Mouse (Mus musculus) large intestine, adult 2 months (tissue): ENCODE data around the gene Cep112. TPM values are rescaled to one million over a fixed set of nuclear protein-coding genes. Genes with fewer than 3 reads are reported as not detected.
A peak's percentile ranks its signal among the peaks of the same experiment; 100 is the strongest.

Source experiments
- DNase-seq: peaks from one replicate; pipeline ENCODE4 v3.0.0-alpha.2; 2012; ENCODE audit warnings: low read depth, low spot score
- WGBS: fragments of 180-500 bp; shearing (Covaris S2); methylation state at CpG from one replicate; pipeline ENCODE4 v1.1.7; 2018; 5-methylcytosine and 5-hydroxymethylcytosine counted together
- polyA plus RNA-seq: library from polyadenylated mRNA; depleted of rRNA; stranded (reverse); fragments of >200 nt; gene quantifications from 2 replicates; pipeline ENCODE4 v1.2.3, GENCODE M21; 2012

Gene Cep112
- polyA plus RNA-seq, 1 experiment: 0.21 TPM

DNA sequence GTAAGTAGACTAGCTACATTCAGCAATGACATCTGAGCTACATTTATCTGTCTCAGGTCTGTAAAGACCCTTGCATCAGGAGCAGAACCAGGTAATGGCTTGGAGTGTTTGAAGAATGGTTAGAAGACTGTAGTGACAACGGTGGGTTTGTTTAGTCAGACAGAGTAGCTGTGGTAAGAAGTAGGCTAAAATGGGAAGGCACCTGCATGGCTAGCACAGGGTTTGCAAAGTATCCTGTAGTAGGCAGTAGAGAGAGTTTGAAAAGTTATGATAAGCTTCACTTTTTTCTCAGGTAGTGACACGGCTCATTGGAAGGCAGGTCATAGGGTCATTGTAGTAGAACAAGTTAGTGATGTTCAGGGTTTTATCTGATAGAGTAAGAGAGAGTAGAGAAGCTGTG, 4.1 kb downstream of the Cep112 start:
- no peak for DNase-seq

DNA sequence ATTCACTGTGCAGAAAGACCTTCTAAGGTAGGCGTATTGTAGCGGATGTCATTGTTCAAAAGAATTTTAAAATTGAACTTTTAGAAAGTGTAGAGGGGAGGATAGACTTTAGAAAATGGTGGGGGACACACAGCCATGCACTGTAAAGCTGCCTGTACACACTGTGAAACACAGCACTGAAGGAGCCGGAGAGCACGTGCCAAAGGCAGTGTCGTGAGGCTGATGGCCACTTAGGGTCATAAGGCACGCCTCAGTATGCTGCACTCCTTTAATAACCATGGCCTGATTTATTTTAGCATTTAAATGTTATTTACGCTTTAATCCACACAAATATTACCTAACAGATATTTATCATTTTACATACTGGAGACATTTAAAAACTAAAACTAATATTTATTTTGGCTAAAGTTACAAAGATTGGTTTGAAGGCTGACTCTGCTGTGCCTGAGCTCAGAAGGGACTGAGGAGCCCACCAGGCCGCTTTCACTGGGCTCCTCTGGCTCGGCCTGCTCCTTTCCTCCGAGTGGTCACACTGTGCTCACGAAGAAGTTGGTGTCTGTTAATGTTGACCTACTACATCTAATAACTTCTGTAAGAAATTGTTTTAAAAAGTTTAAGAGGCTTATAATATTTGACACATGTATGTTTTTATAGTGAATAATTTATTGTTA, 19.0 kb downstream of the Cep112 start:
- 79% methylated on average over 11 of the region's 11 CpGs for WGBS
- DNase-seq: no peak

More for the DNA sequence above, 4.1 kb downstream of the Cep112 start:
- 51% methylated on average over 2 of the region's 2 CpGs for WGBS

DNA sequence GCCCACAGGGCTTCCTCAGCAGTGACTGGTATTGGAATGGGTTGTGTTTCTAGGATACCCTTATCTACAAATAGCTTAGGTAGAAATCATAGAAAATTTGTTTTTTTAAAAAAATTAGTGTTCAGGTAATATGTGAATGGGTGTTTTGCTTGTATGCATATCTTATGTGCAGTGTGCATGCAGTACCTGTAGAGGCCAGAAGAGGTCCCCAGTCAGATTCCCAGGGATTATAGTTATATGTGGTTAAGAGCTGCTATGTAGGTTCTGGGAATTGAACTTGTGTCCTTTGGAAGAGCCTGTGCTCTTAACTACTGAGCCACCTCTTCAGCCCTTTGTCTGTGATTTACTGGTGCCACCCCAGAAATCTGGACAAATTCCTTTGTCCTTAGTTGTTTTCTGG, 22.2 kb downstream of the Cep112 start:
- no peak for DNase-seq

DNA sequence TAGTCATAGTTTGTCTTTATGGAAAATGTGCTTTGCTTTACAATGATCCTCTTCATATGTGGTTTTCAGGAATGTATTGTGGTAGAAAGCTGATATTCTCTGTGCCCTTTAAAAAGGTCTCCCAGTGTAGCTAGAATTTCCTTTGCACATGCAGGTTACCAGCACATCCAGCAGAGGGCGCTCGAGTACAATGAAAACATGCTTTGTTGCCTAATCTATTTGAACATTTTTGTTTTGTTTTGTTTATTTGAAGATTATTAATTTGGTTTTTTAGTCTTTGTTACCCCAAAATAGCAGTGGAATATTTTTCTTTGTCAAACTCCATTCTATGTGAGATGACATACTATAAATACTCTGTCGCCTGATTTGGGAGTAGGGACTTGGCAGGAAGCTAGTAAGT, 24.8 kb downstream of the Cep112 start:
- DNase-seq: peak; percentile 40
- 31% methylated on average over 3 of the region's 3 CpGs for WGBS

DNA sequence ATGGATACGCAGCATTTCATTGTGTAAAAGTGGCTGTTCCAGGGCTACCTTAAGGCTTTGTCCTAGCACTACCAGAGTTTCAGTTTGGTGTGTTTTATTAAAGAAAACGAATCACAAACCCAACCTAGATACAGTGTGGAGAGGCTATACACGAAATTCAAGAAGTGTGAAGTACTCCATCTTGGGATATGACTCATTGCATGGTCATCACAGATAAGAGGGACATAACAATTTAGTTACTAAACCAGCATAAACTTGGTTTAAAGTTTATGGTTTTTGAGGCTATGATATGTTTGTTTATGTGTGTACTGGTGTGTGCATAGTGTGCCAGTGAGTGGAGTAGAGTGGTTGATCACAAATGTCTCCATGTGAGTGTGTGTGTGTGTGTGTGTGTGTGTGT, 34.6 kb downstream of the Cep112 start:
- 73% methylated on average over 3 of the region's 3 CpGs for WGBS
- peak; percentile 3 for DNase-seq

DNA sequence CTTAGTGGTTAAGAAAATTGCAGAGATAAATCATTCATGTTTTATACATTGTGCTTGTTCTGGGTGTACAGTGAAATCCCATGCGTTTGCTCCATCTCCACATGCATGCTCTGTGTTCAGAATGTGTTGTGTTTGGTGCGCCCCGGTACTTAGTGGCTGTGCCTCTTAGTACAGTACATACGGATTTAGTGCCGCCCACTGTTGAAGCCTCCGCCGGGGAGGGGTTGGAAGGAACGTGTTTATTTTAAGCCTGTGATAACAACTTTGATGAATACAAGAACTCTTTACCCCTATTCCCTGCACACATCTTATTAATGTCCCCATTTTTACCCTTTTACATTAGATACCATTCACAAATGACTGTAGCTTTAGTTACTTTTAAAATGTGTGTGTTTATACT, 39.1 kb downstream of the Cep112 start:
- no peak for DNase-seq
- WGBS: 77% methylated on average over 8 of the region's 8 CpGs

DNA sequence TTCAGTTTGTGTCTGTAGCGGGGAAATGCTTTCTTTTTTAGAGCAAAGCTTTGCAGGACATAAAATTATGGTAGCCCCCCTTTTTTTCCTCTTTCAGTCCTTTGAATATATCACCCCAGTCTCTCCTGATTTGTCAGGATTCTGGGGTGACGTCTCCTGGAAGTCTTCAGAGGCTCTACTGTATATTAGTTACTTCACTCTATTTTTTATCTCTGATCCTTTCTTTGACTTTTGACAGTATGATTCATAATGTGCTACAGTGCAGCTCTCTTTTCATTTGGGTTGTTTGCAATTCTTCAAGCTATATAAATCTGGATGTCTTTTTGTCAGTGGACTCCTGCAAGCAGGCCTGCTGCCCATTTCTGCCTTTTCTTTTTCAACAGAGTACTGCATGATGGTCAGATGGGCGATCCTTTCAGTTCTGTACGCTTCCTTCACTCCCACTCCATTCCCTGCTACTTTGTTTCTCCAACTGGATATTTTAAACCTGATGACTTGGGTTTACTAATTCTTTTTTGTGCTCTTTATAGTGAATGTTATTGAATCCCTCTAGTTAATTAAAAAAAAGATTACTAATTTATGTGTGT, 39.8 kb downstream of the Cep112 start:
- 83% methylated on average over 4 of the region's 4 CpGs for whole genome bisulfite sequencing
- DNase-seq: no peak

DNA sequence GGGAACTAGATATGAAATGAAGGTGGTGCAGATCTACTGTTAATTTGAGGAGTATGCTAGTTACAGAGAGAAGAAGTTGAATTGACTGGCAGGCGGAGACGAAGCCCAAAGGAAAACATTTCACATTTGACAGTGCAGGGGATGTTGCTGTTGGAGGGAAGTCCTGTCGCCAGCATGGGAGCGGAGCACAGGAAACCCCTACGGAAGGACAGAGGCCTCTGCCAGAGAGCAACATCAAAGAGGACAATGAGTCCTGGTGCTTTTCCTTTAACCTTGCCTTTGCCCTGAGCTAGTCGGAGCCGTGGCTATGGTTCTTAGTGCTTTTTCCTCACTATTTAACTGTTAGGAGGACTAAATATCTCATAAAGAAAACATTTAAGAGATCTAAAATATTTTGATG, 50.7 kb downstream of the Cep112 start:
- WGBS: 74% methylated on average over 7 of the region's 7 CpGs
- no peak for DNase-seq

DNA sequence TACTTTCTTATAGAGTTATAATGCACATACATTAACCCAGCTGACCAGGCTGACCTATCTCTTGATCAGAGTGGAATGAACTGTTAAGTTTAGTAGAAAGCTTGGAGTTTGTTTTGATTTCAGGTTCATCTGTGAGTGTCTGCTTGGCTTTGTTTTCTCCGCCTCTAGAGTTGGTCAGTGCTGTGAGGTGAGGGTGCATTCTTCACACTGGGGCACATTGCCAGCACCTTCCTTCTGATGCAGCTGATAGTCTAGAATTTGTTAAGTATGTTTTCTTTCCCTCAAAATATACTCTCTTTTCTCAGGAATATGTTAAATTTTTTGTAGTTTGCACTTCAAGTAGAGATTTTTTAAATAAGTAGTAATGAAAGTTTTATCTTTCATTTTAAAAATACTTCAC, 51.2 kb downstream of the Cep112 start:
- DNase-seq: no peak
- 88% methylated on average over 1 of the region's 1 CpGs for WGBS

DNA sequence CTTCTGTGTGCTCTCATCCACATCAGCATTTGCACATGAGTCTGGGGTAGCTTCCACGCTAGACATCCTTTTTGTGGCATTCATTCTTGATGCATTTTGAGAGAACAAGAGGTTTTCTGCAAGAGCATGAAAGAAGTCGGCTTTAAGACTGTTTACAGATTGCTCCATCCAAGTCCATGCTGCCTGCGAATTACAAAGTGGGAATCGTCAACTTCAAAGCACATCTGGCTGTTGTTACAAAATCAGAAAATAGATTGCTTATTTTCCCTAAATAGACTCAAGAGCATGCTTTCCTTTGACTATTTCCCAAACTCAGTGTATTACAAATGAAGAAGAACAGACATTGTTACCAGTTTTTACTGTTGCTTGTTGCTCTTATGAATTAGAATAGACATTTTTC, 59.0 kb downstream of the Cep112 start:
- DNase-seq: no peak
- 77% methylated on average over 4 of the region's 4 CpGs for WGBS

DNA sequence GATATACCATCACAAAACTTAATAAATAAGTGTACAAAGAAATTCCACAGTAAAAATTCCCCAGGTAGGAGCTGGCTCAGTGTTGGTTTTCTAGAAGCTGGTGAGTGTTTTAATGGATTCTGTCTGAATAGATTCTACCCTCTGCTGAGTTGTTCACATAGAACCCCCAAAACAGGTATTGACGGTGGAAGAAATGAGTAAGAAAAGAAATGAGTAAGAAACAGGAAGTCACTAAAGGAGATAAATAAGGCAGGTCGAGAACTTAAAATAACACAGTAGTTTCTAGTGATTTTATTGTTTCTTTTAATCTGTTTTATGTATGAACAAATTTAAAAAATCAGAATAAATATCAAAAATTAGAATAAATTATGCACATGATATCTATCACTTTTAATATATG, 63.3 kb downstream of the Cep112 start:
- DNase-seq: no peak
- WGBS: 89% methylated on average over 2 of the region's 2 CpGs

DNA sequence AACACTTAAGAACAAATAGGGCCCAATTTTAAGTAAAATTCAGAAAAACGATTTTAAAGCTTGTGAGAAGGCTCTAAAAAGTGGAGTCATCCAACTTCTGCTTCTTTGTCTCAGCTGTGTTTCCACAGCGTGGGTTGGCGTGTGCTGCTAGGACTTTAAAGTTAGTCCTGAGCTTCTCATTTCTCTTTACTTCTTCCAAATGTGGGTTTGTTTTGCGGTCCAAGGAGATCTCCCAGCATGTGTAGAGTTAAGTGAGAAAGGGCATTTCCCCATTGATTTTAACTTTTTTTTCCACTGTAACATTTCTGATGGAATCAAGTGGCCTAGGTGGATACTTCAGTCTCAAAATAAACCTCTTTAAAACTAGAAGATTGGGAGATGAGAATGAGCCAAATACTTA, 64.9 kb downstream of the Cep112 start:
- 92% methylated on average over 4 of the region's 4 CpGs for WGBS
- no peak for DNase-seq

DNA sequence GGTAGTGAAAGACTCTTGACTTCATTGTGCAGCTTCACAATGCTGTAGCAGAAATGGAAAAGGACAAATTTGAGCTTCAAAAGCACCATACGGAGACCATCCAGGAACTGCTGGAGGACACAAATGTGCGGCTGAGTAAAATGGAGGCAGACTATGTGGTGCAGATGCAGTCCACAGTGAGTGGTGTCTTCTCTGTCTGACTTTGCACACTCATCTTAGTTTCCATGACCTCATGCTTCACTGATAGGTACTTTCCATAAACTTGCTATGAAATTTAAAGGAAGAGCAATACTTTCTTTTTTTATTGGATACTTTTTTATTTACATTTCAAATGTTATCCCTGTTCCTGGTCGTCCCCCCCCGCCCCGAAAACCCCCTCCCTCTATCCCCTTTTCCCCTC, 83.2 kb downstream of the Cep112 start:
- DNase-seq: no peak
- WGBS: 79% methylated on average over 5 of the region's 5 CpGs

DNA sequence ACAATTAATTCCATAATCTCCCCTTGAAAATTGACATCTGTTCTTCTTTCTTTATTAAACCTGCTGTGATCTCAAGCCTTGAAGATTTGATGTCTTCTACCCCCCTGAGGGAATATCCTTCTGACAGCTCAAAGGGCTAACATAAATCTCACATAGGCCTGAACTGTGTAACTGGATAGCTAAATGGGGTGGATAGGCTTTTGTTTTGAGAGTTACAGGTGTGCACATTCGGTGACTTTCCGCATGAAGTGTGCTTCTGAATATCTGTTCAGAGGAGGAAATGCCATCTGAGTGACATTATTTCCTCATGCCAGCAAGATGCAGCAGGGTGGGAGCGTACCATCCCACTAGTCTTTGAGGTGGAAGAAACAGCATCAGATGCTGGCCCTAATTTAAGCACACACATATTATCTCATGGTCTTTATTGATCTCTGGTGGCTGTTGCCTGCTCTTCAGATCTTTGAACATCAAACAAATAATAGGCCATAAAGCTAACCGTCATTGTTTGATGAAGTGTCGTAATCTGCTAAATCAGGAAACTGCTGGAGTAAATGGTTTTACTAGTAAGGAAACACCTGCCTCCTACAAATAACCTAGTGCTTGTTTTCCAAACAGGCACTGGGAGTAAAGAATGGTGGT, 102.9 kb downstream of the Cep112 start:
- peak; percentile 44 for DNase-seq
- WGBS: 27% methylated on average over 5 of the region's 5 CpGs

DNA sequence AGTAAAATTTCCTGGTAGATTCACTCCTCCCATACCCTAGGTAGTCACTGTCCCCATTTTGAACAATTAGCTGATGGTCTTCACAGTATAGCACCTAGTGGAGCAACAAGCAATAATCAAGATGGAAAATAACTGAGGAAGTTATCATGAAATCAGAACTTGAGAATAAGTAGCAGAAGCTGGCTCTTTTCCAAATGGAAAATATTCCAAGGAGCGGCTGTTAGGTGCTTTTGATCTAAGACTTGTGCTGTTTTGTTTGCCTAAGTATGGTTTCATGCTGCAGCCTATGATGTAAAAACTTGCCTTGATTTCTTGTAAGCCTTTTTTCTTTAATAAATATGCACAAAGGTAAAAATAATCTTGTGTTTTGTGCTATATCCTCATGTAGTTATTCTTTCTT, 107.9 kb downstream of the Cep112 start:
- DNase-seq: no peak
- 21% methylated on average over 1 of the region's 1 CpGs for WGBS

DNA sequence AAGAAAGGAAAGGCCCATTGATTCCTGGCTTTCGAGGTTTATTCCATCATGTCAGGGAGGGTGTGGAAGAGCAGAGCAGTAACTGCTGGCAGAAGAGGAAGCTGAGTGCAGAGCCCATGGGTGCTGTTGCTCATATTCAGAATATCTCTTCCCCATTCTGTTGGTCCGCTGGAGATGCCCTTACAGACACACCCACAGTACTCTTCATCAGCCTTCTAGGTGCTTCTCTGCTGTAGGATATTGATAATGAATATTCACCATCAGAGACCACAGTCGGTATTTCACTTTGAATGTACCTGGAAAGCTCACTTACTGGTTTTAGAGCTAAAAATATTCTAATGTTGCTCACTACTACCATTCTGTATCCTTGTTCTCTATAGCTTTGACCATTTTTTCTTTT, 109.0 kb downstream of the Cep112 start:
- WGBS: 92% methylated on average over 3 of the region's 3 CpGs
- no peak for DNase-seq

DNA sequence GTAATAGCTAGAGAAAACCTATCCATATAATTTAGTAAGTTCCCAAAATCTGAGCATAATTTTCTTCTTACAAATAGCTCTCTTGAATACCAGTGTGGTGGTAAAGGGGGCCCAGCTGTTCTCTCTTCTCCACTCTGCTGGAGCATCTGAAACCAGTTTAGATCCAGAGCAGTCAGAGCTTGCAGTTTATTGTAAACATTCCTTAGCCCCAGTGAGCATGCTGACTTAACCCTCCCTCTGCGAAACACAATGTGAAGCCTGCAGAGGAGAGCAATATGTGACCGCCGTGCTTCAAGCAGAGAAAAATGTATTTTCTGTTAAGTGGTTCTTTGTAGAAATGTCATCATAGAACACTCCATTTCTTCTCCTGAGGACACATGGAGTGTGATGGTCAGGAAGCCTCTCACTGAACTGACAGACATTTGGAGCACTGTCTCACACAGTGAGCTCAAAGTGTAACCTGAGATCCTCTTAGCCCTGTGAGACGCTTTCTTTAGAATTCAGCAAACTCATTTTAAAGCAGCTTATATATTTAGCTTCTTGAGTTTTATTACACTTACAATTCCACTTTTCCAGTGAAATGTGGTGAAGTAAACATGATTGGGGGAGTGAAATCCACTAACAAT, 128.1 kb downstream of the Cep112 start:
- no peak for DNase-seq
- WGBS: 68% methylated on average over 4 of the region's 4 CpGs

DNA sequence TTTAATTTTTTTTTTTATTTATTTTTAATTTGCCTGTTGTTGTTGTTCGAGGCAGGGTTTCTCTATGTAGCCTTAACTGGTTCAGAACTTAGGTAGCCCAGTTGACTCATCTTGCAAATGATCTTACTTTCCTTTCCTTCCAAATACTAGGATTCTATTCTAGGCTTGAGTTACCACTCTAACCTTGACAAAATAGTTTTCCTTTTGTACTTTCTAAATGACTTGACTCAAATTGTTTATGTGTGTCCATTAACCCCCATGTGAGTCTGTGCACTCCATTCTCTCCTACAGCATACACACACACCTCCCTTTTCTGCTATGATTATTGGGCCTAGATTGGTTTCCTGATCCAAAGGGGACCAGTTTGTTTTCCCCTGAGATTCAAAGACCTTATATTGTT, 128.9 kb downstream of the Cep112 start:
- no peak for DNase-seq
- 90% methylated on average over 1 of the region's 1 CpGs for WGBS

DNA sequence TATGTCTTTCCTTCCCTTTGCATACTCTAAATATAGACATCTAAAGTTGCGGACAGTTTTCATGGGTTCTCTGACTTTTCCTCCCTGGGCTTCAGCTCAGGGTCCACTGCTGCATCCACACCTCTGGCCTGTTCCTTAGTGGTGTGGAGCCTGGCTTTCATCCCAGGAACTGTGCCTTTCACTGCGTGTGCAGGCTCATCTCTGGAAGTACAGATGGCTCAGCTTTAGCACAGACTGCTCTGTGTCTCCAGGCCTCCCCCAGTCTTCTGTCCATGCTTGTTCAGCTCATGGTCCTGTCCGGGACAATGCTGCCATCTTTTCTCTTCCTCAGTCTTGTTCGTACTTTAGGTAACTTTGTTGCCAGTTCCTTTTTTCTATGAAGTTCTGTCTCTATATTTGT, 133.6 kb downstream of the Cep112 start:
- WGBS: 85% methylated on average over 4 of the region's 4 CpGs
- no peak for DNase-seq

DNA sequence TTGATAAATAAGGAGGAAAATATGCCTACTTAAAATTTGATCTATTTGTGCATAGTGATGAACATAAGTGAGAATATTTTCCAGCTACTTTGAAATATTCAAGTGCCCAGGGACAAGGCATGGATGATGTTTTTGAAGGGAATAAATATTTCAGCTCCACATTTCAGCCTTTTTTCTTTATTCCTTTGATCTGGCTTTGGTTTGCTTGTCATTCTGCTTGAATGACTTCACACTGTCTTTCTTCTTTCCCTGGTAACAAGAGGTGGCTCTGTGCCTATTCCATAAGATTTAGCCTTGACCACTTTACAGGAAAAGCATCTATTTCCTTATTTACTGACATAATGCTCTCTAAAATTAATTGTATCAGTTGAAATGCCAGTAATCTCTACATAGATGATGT, 134.5 kb downstream of the Cep112 start:
- no peak for DNase-seq

DNA sequence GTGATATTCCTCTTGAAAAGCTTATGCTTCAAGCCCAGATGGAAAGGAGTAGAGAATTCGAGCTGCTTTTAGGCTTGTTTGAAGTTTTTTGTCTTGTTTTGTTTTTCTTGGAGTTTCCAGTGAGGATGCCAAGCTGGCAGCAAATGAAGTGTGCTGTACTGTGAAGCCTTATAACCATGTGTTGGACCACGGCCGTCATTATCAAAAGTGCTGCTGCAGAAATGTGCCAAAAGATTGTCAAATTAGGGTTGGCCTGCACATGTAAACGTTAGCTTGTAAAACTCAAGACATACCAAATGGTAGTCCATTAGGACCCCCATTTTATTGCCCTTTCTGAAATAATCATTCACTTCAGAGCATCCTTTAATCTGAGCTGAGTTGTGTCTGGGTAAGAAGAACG, 137.1 kb downstream of the Cep112 start:
- 55% methylated on average over 5 of the region's 5 CpGs for WGBS

More for the DNA sequence above, 137.1 kb downstream of the Cep112 start:
- DNase-seq: no peak
